Mouse (Mus musculus): Measurements from ENCODE around the gene Rassf1.

GRCm38 (mm10) chr9:107521190-107521589 is 30.2 kb upstream of the Rassf1 start:
- TF ChIP-seq POLR2A (IDR thresholded peaks at IDR 0.05; ENCODE audit: control insufficient read depth, low read depth, low read length) (no peak), CTCF (IDR thresholded peaks at IDR 0.05; ENCODE audit: control insufficient read depth, insufficient read depth, insufficient replicate concordance, low read depth, low read length) (no peak)

Measured in testis, adult 2 months (tissue).